Mouse (Mus musculus): ENCODE data around the gene Treml2.

GRCm38 (mm10) chr17:48332524-48332923 lies 33.2 kb downstream of the Treml2 start:
- TF ChIP-seq CTCF (IDR thresholded peaks at IDR 0.05) = no peak
- TF ChIP-seq POLR2A (IDR thresholded peaks at IDR 0.05; ENCODE audit: insufficient read depth, low read depth, low read length) = no peak

Measured in heart, adult 2 months (tissue).